Mouse (Mus musculus) CD4-positive, CD25-positive, alpha-beta regulatory T cell, adult 4 months (primary cell): ENCODE results near the gene Pou4f1. TPM values are rescaled to one million over a fixed set of nuclear protein-coding genes. Genes with fewer than 3 reads are reported as not detected.
"Not testable (repeated sequence)": the region's sequence is repeated elsewhere in the genome, so short reads cannot be mapped to it uniquely, and the experiment has no call there.

ENCODE experiments used
- ATAC-seq: one replicate; pipeline ENCODE4 v1.8.0; 2017
- polyA plus RNA-seq, 2 experiments: library from polyadenylated mRNA; unstranded; fragments of 100-300 nt; shearing (Covaris generic); gene quantifications; one replicate each; pipeline ENCODE4 v1.2.1; 2017

The Pou4f1 gene
- 1 to 10 TPM; 1.1 to 1.7 TPM for polyA plus RNA-seq

DNA sequence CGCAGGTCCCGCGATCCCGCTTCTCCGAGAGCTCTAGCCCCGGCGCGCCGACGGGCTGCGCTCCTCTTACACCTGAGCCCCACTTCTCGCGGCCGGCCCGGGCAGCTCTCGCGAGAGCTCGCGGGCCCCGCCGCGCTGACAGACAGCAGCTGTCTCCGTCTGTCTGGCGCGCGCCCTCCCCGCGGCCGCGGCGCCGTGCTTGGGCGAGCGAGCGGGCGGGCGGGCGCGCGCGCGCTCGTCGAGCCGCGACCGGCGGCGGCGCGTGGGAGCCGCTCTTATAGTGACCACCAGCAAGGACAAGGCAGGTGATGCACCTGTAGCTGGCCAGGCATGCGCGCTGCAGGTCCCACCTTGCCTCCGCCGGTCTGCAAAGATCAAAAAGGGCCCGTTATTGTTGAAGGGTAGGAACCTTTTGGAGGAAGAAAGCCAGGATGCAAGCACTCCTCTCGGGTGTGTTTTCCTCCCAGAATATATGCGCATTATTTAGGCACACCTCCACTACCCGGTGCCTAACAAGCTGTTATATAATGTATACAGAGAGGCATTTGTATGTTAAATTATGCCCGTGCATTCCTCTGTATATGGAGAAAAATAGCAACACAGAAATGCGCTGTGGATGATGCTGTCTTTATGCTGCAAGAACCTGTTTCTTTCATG, at the start of gene Pou4f1:
TSS of gene Pou4f1 (minus strand) at position 34 of the 657 bp plus-strand sequence.
- ATAC-seq, result peak; percentile 77

DNA sequence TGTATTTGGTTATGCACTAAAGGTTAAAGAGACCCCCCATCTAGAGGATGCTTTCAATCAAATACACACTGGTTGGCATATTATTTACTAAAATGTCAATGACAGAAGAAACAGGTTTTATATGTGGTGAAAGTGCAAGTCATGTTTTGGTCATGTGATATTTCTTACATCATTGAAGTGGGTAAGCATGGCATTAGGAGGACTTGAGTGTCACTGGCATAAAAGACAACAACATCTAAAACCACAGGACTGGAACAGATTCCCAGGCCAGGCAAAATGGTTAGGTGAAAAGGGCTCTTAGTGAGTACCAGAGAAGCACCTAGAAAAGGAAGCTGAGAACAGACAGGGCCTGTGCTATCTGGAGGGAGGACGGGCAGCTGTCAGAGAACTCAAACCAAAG, 43.9 kb upstream of the Pou4f1 start:
- ATAC-seq, result no peak

DNA sequence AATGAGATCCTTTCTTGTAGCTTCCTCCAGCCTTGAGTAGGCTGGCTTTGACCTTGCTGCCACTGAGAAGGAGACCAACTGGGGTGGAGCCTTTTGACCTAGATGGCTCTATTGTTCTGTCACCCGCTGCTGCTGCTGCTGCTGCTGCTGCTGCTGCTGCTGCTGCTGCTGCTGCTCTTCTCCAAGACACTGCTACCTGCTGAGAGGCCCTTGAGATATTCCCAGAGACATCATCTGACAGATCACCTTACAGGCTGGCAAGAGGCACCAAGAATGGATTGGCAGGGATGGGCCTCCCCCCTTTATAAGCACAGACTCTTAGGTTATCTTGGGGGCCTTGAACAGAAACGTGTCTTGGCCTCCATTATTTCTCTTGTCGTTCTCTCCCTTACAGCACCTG, 35.0 kb upstream of the Pou4f1 start:
- ATAC-seq, result not testable (repeated sequence)

DNA sequence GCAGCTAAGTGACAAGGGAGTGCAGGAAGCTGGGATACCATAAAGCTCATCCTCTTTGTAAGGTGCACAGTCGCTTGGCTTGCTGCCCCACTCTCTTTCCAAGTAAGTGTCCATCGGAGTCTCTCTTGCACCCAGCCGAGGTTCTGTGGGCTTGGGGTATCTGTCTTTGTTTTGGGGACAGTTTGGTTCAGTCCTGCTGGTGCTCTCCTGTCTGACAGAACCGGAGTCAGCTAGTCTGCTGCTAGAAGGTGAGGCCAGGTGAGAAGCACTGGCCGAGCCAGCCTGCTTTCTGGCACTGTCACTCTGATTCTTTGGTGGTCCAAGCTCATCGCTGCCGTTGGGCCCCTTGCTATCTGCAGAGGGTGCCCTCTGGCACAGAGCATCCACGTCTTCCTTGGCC, 12.0 kb upstream of the Pou4f1 start:
- ATAC-seq, result no peak

DNA sequence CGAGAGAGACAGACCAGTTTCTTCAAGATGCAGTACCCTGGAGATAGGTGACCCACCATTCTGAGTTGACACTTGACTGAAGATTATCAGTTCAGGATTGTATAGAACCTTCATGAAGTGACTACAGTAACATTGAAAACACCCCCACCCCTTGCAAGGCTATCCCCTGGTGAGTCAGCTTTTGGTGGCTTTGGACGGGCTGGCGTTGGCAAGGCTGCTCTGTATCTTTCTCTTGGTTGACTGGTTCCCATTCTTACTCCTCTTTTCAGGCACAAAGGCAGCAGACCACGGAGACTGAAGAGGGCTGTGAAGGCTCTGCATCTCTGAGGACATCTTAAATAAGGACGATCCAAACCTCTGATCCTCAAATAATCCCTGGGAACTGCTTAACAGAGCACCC, 10.8 kb upstream of the Pou4f1 start:
- ATAC-seq, result no peak

DNA sequence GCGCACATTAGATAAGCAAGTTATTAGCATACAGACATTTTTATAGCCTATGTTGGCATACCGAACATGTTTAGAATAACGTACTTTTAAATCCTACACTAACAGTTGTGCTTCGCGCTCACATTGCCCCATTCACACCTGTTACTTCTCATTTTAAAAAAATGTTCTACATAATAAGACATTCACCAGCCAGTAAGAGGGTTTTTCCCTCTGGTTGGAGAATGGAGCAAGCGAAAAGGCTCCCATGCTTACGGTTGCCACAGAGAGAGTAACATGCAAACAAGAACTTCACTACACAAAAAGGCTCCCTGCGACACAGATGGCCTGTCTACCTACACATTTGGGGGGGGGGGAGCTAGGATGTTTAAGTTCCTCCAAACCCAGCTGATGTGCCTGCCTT, 9.8 kb upstream of the Pou4f1 start:
- no peak for ATAC-seq

DNA sequence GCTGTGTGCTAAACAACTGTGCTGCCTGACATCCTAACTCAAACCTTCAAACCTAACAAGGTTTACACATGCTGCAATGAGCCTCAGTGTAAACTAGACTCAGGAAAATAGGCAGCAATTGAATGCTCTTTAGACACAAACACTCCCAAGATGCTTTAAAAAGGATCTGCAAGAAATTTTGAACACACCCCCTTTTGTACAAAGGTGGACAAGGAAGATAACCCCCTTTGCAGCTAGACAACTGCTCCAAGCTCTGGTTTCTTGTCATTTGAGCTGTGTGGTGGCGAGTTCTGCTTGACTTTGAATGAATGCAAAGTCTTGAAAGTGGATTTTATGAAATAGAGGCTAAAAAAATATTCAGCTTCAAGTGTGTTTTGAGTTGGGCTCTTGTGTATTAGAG, 7.6 kb upstream of the Pou4f1 start:
- no peak for ATAC-seq

DNA sequence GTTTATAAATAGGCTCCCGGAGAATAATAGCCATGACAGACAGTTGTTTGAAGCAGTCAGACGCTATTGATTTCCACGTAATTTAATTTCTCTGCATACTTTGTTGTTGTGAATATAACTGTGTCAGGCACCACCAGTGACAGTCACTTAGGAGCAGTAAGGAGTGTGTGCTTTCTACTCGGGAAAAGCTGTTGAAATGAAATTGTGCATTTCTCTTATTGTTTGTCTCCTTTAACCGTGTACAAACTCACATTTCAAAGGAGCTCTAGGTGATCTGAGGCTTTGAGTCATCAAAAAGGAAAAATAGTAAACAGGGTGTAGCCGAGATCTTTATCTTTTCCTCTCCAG, 798 bp upstream of the Pou4f1 start:
- ATAC-seq, result no peak

DNA sequence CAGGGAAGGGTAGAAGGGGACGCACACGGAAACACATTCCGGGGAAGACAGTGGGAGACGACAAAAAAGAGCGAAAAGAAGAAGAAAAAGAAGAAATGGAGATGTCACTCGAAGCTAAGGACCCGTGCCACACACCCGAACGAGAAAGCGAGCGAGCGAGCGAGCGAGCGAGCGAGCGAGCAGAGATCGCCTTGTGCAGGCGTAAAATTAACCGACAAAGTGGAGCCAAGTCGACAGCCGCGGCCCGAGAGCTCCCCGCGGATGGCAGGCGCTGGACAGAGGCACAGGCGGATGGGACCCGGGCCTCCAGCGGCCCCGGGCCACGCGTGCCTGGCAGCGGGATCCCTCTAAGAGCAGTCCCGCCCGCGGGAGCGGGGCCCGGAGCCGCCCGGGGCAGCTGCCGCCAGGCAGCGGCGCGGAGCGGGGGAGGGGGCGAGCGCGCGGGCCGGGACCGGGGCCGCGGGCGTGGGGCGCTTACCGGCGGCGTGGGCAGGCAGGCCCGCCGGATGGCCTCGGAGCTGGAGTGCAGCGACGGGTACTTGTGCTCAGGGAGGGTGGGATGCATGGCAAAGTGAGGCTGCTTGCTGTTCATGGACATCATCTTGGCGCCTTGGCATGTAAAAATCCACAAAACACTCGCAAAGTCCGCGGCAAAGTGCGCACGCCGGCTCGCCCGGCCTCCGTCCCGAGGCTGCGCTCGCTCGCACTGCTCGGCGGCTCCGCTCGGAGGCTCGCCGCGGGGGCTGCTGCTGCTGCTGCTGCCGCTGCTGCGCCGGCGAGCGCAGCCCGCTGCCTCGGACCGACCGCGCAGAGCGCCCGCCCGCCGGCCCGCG, 450 bp downstream of the Pou4f1 start:
- peak; percentile 14 for ATAC-seq

DNA sequence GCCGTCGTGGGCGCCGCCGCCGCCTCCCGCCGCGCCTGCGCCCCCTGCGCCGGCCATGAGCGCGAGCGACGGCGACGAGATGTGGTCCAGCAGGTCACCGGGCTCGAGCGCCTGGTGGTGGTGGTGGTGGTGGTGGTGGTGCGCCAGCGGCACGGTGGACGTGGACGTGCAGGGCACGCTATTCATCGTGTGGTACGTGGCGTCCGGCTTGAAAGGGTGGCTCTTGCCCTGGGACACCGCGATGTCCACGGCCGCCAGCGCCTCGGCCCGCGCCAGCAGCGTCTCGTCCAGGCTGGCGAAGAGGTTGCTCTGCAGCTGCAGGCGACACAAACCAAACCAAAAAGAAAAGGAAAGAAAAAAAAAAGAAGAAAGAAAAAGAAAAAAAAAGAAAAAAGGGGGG, 1.2 kb downstream of the Pou4f1 start:
- ATAC-seq, result no peak

DNA sequence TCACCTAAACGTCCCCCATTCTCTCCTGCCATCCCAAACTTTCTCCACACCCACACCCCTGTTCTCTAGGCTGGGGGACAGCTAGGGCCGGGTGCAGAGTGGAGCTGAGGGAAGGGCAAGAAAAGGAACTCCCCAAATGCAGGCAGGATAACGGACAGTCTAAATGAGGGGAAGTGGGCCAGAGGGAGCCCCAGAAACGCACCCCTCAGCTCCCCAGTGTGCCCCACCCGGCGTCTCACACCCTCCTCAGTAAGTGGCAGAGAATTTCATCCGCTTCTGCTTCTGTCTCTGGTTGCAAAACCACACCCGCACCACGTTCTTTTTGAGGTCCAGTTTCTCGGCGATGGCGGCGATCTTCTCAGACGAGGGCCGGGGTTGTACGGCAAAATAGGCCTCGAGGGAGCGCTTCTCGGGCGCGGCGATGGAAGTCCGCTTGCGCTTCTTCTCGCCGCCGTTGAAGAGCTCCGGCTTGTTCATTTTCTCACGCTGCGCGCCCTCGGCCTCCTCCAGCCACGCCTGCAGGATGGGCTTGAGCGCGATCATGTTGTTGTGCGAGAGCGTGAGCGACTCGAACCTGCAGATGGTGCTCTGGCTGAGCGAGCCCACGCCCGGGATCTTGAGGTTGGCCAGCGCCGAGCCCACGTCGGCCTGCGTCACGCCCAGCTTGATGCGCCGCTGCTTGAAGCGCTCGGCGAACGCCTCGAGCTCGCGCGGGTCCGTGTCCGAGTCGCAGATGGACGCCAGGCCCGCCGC, 2.1 kb downstream of the Pou4f1 start:
- ATAC-seq, result no peak

DNA sequence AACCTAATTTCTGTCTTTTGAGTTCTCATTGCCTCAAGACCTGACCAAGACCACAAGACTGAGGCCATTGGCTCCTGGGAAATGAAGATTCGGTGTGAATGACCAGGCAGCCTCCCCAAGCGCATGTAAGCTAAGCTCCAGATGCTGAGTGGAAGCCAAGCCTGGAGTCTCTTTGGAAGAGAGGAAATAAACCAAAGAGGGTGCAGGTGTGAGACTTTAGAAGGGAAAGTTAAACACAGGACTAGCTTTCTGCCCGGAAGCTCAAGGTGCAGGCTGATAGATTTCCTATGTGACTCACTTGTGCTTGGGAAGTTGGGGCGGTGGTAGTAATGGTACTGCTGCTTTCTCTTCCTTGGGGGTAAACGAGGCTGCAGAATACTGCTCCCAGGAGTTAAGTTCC, 3.0 kb downstream of the Pou4f1 start:
- no peak for ATAC-seq

DNA sequence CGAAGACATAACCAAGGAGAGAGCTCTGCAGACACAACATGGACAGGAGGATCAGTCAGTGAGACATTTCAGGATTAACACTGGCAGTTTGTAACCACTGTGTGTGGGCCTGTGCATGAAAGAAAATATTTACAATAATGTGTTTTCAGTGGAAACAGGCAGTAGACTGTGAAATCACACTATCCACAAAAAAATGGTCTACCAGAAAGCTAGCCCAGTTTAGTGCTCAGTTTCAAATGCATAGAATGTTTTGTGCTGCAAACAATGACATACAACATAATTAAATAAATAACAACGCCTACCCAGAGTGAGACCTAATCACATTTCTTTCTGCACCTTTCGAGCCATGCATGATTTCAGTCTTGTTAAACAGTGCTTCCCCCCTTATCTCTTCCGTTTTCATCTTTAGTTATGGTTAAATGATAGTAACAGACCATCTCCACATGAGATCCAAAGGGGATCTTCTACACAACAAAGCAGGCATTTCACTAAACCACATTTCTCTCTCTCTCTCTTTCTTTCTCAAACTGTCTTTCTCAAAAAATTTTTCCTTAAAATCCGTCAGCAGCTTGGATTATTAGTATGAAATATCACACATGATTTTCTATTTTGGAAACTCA, 4.1 kb downstream of the Pou4f1 start:
- no peak for ATAC-seq

DNA sequence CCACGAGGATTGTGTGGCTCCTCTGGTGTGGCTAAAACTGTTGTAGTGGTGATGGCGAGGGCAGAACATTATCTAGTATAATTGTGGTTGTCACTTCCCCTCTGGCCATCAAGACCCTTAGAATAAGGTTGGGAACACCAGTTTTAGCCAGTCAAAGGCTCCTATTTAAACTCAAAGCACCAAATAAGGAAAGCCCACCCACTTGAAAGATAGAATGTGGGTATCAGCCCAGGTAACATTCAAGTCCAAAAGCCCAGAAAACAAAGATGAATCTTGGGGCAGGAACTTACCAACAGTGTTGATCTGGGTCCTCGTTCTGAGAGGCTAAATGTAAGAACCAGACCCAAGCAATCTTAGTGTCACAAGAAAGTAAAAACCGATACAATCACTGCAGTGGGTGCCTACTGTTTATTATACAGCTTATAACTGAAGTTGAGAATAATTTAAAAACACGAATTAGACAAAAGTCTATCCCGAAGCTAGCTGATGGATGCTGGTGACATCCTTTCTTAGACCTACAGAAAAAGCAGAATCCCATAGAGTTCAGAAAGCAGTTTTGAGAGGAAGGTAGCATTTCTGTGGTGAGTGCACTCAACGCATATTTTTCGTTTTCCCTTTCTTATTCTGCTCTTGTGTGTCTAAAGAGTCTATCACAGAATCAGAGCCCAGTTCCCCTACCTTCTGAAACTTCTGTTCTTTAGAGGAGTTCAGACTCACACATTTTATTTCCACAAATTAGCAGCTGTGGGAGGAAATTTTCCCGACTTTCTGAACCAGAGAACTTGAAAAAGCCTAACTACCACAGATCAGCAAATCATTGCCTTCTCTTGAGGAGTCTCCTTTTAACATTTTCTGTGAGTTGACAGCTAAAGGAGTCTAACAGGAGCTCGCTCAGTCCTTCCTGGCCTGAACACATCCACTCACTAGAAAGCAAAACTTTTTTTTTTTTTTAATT, 6.2 kb downstream of the Pou4f1 start:
- ATAC-seq, result no peak

DNA sequence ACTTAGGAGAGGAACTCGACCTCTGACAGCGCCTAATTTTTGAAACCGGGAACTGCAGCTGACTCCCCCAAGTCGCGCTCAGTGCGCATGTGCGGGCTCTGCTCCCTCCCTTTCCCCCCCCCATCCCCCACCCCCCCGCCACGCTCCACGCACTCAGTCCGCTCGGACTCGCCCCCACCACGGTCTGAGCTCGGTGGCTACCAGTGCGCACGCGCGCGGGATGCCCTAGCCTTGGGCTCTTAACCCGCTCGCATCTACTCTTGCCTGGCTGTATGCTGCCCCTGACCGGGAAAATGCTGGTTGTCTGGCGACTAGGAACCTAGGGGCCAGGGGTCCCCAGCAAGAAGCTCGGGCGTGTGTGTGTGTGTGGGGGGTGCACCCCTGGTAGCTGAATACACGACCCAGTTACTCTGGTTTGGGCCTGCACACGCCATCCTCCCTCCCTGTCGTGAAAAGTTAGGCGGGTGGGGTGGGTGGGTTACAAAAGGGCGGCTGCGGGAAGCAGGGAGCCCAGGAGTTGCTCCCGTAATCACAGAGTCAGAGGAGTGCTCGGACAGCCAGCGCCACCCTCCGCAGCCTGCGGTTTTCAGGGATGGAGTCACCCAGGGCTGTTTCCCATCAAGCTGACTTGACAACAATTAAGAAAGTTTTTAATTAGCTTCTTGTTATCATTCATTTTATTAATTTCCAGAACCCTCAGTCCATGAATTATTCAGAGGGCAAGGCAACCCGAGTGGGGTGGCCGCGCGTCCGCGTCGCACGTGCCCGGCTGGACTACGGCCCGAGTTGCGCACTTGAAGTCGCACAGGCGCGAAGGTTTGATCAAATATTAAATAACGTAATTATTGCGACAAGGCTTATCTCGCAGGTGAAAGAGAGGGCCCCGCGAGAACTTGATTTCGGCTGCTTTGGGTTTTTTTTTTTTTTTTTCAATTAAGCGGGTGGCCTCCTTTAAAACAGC, 7.2 kb downstream of the Pou4f1 start:
- no peak for ATAC-seq

DNA sequence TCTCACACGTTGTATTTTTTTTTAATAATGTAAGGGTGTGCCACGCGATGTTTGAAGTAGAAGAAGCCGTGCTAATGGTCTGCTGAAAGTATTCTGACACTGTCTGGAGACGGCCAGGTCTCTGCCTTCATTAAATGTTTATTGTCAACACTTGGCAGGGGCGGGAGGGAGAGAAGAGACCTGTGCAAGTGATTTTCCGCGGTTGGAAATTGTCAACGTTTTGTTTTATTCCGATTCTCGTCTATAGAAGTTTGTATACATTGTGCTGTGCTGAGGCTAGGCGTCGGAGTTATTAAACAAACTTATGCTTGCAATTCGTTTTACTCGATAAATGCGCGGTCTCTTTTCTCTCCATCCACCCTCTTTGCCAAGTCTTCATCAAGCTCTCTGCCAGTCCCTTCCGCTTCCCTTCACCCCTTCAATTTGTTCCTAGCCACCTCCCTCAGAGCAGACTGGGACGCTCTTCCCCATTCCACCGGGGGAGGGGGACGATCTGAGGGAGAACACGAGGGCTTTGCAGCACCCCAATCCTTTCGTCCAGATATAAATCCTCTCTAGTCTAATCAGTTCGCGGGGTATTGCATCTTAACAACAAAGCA, 8.2 kb downstream of the Pou4f1 start:
- ATAC-seq, result no peak

DNA sequence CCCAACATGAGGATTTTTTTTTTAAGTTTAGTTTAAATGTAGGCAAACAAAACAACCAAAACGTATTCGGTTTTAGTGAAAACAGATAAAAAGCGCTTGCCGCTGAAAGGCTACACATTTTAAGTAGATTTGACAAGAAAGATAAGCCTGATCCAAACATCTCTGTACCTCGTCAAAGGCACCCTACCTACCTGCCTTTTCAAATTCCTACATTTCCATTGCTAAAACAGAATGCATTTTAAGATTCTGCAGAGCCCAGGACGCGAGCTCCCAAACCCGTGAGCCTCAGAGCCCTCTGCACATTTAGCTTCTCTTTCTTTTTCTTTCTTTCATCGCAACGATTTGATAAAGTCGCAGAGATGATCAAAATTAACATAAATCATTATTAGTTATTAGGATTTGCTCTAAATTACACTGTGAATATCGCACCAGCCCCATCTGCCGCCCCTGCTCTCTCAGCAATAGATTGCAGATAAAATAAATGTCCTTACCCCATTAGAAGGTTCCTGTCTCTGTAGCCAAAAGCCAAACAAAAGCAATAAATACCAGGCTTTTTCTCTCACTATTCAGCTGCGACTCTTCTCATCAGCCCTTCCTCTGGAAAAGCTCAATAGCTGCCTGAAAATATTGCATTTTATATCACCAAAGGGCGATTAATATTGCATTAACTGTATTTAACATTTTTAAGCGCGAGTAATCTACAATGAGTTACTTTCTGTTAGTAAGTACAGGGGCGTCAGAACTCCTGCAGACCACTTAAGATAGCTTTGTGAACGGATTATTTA, 8.9 kb downstream of the Pou4f1 start:
- ATAC-seq, result no peak

DNA sequence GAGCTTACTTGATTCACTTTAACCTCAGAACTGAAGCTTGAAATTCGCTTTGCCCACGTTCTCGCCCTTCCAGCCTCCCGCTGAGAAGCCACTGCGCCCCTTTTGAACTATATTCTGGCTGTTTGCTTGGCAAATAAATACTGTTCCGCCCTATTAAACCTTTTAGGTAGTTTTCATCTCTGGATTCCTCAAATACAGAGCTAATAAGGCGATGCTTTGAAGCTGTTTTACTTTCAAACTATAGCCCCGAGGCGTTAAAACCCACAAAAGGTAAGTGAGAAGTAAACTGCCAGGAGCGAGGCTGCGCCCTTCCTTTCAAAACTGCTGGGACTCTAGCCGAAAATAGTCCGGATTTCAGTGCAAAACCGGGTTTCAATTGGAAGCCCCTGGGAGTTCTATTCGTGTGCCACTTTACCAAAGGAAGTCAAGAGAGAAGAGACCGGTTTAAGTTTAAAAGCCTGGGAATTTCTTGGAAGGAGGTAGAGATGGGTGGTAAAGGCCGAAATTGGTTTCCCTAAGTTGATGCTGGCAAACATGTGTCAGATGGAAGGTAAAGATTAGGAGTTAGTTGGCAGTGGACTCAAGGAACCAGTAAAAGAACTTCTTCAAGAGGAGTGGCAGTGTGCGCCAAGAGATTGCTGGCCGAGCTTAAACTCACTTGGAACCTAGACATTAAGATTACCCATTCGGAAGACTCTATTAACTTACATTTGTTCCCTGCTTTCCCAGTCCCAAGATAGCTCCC, 9.7 kb downstream of the Pou4f1 start:
- ATAC-seq, result no peak

DNA sequence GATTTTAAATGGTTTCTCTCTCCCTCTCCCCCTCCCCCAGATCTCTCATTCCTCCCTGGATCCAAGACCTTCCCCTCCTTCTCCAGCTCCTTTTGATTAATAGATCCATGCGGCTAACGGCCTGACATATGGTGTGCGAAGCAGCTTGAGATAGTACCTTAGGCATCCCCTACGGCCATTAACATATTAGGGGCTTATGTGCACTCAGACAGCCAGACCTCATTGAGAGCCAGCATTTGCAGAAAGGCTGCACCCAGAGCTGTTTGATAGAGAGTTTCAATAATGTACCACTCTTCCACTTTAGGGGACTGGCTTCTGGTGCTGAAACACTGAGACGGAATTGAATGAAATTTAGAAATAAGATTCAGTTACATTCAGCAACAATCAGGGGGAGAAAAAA, 10.8 kb downstream of the Pou4f1 start:
- no peak for ATAC-seq
